Mouse (Mus musculus) kidney, embryonic 16.5 days (tissue): ENCODE results near the gene Gm2115. TPM values are rescaled to one million over a fixed set of nuclear protein-coding genes. Genes with fewer than 3 reads are reported as not detected.

Source experiments
- ATAC-seq: fragments of 200-750 bp; cut with Nextera tagmentation; 2 replicates; pipeline ENCODE4 v1.8.0; 2017; ENCODE audit warnings: moderate TSS enrichment; ENCODE audit not compliant: low FRiP score, low TSS enrichment
- H3K27ac ChIP-seq: fragments of 300-500 bp; sonication (generic); 2 replicates; pipeline ENCODE4 v1.5.1; 2014; ENCODE audit warnings: low read length
- H3K27me3 ChIP-seq: fragments of 300-500 bp; sonication (generic); 2 replicates; pipeline ENCODE4 v1.6.1; 2014; ENCODE audit warnings: low read length, control low read depth, mixed read lengths; ENCODE audit not compliant: insufficient read depth
- H3K36me3 ChIP-seq: fragments of 300-500 bp; sonication (generic); 2 replicates; pipeline ENCODE4 v1.6.1; 2014; ENCODE audit warnings: low read length, control low read depth, mixed read lengths; ENCODE audit not compliant: insufficient read depth
- H3K4me1 ChIP-seq: fragments of 300-500 bp; sonication (generic); 2 replicates; pipeline ENCODE4 v1.6.1; 2014; ENCODE audit warnings: low read length, control low read depth, mixed read lengths; ENCODE audit not compliant: insufficient read depth
- H3K4me2 ChIP-seq: fragments of 300-500 bp; sonication (generic); replicated peaks from 2 replicates; pipeline ENCODE4 v1.6.1; 2014; ENCODE audit warnings: low read depth, low read length
- H3K4me3 ChIP-seq: fragments of 300-500 bp; sonication (generic); 2 replicates; pipeline ENCODE4 v1.5.1; 2014; ENCODE audit warnings: mild to moderate bottlenecking, low read length
- H3K9ac ChIP-seq: fragments of 300-500 bp; sonication (generic); replicated peaks from 2 replicates; pipeline ENCODE4 v1.6.1; 2014; ENCODE audit warnings: low read length
- H3K9me3 ChIP-seq: fragments of 300-500 bp; sonication (generic); 2 replicates; pipeline ENCODE4 v1.6.1; 2016; ENCODE audit warnings: low read length, control low read depth
- WGBS: fragments of 180-500 bp; shearing (Covaris S2); extraction: QIAGEN DNeasy Blood & Tissue Kit; methylation state at CpG from one replicate; pipeline ENCODE4 v1.1.7; 2014; 5-methylcytosine and 5-hydroxymethylcytosine counted together
- polyA plus RNA-seq: library from polyadenylated mRNA; unstranded; fragments of >200 nt; fragmentation: Nextera tagmentation; extraction: Ambion mirVana; gene quantifications from 2 replicates; pipeline ENCODE4 v1.2.1, GENCODE M21; 2015

The Gm2115 gene
- polyA plus RNA-seq: 0.22 and 0.31 TPM in 2 replicates

DNA sequence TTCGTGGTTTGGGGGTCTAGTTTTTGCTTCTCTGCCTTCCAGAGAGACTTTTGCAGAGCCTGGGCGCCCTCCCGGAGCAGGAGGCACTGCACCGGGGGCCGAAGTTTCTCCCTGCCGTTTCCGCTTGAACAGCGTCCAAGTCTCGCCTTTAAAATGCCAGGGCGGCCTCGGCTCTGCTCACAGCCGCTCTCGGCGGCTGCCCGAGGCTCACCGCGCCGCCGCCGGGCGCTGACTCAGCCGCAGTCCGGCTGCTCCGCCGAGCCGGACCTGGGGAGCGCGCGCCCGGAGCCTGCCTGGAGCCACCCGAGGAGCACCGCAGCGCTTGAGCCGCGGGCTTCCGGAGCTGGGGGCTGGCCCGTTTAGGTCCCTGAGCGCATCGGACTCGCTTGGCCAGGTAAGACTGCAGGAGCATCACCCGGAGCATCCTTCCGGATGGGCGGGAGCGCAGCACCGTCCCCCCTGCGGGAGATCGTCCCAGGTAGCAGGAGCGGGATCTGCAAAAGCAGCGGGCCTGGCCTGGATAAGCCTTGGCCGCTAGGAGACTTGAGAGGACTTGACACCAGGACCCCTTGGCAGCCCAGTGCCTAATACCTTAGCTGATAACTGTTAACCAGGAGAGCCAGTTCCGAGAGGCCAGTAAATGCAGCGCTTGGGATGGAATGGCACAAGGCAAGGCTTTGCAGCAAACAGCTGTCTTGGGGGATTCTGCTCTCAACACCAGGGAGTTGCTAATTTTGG, at the start of gene Gm2115:
Gene Gm2115 (plus strand): TSS at position 159 of the 738 bp plus-strand sequence.
- Histone ChIP-seq H3K27ac (no peak within 1 kb of the TSS), H3K4me3 (peak within 1 kb of the TSS; percentile 48), H3K4me2 (peak within 1 kb of the TSS; percentile 73), H3K9ac (peak within 1 kb of the TSS; percentile 46), H3K27me3 (peaks cover 7% of the 10 kb centered on the region; the same call in 1 of the 2 replicates), H3K9me3 (no peaks in the 10 kb centered on the region), H3K4me1 (0 out of 2 replicates have a peak, but pooled peaks cover 7% of the 10 kb centered on the region), H3K36me3 (no peaks in the 10 kb centered on the region)
- WGBS: under 1% methylated on average over 47 of the region's 52 CpGs
- peak; percentile 96 for ATAC-seq

DNA sequence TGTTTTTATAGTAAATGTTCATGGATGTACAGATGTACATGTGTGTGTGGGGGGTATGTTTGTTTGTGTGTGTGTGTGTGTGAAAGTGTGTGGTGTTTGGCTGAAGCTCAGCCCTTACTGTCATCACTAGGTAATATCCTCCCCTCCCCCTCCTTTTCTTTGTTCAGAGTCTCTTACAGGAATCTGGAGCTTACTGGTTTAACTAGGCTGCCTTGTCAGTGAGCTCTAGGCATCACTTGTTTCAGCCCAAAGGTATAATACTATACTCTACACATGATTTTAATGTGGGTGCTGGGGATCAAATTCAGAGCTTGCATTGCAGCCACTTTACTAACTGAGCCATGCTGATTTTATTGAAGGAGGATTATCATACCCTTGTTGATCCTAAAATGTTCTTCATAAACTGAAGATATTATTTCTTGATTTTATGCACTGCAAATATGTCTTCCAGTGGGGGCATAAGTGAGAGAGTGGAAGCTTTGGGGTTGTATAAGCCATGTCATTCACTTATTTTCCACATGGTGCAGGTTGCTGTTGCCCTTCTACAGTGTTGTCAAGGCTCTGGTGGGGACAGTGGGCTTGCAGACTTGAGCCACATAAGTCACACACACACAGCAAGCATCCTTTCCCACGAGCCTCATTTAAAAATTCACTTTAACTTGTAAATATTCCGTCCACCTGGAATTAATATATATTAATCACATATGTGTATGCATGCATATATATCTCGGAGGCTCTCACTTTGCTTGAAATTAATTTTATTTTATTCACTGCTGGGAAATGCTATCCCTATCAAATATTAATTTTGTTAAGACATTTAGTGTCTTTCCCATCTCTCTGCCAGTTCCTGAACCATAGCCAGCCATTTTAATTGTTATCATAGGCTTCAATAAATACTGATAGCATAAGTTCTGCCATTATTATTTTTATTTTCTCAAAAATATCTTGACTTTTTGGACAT, 45.0 kb upstream of the Gm2115 start:
- WGBS: 78% methylated on average over 3 of the region's 3 CpGs

DNA sequence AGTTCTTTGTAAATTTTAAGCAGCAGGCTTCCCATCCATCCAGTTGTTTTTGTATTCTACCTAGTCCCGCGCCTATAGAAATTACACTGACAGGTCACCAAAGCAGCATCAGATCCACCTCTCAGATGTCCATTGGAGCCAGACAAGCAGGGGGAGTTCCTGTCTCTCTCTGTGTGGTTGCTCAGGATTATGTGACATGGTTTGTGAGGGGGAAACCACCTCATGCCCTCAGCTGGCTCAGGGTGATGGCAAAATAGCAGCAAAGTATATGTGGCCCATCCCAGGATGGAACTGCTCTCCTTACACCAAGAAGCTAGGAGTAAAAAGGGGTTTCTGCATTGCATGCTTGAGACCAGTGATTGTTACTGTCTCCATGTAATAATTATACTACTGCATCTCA, 42.3 kb upstream of the Gm2115 start:
- WGBS: 47% methylated on average over 2 of the region's 2 CpGs
- no peaks in the 10 kb centered on the region for H3K4me1 ChIP-seq
- H3K36me3 ChIP-seq: no peaks in the 10 kb centered on the region
- H3K9me3 ChIP-seq: no peaks in the 10 kb centered on the region
- no peak overlapping the region for H3K4me2 ChIP-seq
- ATAC-seq: no peak
- no peak overlapping the region for H3K27ac ChIP-seq
- no peaks in the 10 kb centered on the region for H3K27me3 ChIP-seq
- H3K9ac ChIP-seq: no peak overlapping the region
- H3K4me3 ChIP-seq: no peak overlapping the region

More for the DNA sequence above, 45.0 kb upstream of the Gm2115 start:
- Histone ChIP-seq H3K4me2 (no peak overlapping the region), H3K4me1 (no peaks in the 10 kb centered on the region), H3K27me3 (no peaks in the 10 kb centered on the region), H3K36me3 (no peaks in the 10 kb centered on the region), H3K27ac (no peak overlapping the region), H3K4me3 (no peak overlapping the region), H3K9me3 (no peaks in the 10 kb centered on the region), H3K9ac (no peak overlapping the region)
- no peak for ATAC-seq

DNA sequence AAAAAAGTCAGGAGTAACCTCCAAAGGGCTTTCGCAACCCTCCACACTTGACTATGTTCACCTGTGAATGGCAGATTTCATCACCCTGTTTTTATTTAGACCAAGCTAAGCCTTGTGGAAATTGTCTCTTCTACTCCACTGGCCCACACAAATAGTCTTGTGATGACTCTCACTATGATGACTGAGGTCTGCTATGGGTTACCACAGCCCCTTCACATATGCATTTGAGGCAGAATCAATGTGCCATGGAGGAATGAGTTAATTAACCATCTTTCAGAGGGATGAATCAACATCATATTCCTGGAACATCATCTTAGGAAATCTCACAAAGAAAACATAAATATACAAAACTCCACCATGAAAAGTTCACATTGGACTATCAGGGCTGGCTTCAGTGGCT, 25.6 kb upstream of the Gm2115 start:
- 95% methylated on average over 1 of the region's 1 CpGs for WGBS
- no peaks in the 10 kb centered on the region for H3K36me3 ChIP-seq
- no peaks in the 10 kb centered on the region for H3K9me3 ChIP-seq
- no peak overlapping the region for H3K27ac ChIP-seq
- no peak overlapping the region for H3K9ac ChIP-seq
- H3K4me2 ChIP-seq: no peak overlapping the region
- H3K27me3 ChIP-seq: no peaks in the 10 kb centered on the region
- no peak overlapping the region for H3K4me3 ChIP-seq
- ATAC-seq: no peak
- no peaks in the 10 kb centered on the region for H3K4me1 ChIP-seq

DNA sequence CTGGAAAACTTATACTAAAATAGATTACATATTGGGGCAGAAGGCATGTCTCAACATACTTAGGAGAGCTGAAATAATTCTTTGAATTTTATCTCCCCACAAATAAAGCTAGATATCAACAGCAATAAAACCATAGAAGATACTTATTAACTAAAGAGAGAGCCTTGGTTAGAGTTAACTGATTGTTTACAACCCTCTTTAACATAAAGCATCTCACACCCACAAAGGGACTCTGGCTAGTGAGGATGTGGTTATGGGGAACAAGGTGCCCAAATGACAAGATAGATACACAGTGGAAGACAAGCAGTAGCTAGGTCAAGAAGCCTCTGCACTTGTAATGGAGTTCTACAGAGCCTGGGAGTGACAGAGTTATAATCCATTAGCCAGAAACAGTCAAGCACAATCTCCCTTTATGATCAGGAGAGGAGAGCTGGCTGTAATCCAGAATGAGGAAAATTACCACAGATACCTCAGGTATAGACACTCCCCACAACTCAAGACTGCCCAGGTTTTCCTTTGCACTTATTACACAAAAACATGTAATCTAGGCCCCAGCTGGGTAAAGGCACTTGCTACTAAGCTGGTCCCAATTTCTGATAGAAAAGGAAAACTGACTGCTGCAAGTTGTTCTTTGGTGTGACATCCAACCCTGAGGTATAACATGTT, 10.1 kb upstream of the Gm2115 start:
- Histone ChIP-seq H3K9me3 (no peaks in the 10 kb centered on the region), H3K27me3 (no peaks in the 10 kb centered on the region), H3K4me2 (no peak overlapping the region), H3K36me3 (no peaks in the 10 kb centered on the region), H3K4me1 (no peaks in the 10 kb centered on the region), H3K9ac (no peak overlapping the region), H3K27ac (no peak overlapping the region), H3K4me3 (no peak overlapping the region)
- ATAC-seq: no peak

DNA sequence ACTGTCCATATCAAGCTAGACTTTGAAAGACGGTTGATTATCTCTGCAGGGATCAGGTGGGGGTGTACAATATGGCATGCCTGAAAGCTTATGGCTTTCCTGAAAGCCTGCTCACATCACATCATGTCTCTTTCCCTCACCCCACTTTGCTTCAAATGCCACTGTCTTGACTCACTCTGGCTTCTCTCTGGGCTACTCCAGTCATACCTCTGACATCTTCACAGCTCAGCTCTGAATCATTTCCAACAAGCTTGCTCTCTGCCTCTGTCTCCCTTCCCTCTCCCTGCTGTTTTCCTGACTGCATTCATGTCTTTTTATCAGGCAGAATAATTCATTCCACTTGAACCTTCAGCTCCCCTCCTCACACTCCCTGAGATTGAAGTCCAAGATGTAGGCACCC, 7.4 kb upstream of the Gm2115 start:
- ATAC-seq: no peak
- 71% methylated on average over 1 of the region's 1 CpGs for WGBS
- no peaks in the 10 kb centered on the region for H3K9me3 ChIP-seq
- H3K4me2 ChIP-seq: no peak overlapping the region
- no peaks in the 10 kb centered on the region for H3K36me3 ChIP-seq
- H3K9ac ChIP-seq: no peak overlapping the region
- H3K4me3 ChIP-seq: no peak overlapping the region
- H3K27ac ChIP-seq: no peak overlapping the region
- H3K27me3 ChIP-seq: no peaks in the 10 kb centered on the region
- no peaks in the 10 kb centered on the region for H3K4me1 ChIP-seq

DNA sequence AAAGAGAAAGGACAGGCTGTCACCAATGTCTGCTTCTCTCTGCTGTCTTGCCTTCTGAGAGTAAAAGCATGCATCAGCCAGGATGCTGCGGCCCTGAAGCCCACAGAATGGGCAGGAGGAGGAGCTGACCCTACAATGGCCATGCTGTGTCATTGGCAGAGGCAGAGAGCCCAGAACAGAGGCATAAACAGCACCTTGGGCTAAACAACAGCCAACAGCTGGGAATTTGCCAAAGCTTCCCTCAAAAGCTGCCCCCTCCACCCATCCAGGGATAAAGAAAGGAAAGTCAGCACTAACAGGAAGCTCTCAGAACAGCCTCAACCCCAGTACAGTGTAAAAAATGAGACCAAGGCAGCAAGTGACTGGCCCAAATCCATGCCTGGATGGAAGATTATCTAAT, 6.3 kb upstream of the Gm2115 start:
- Histone ChIP-seq H3K4me1 (no peaks in the 10 kb centered on the region), H3K4me2 (no peak overlapping the region), H3K9ac (no peak overlapping the region), H3K36me3 (no peaks in the 10 kb centered on the region), H3K4me3 (no peak overlapping the region), H3K27ac (no peak overlapping the region), H3K27me3 (no peaks in the 10 kb centered on the region), H3K9me3 (no peaks in the 10 kb centered on the region)
- 40% methylated on average over 1 of the region's 1 CpGs for WGBS
- ATAC-seq: no peak

DNA sequence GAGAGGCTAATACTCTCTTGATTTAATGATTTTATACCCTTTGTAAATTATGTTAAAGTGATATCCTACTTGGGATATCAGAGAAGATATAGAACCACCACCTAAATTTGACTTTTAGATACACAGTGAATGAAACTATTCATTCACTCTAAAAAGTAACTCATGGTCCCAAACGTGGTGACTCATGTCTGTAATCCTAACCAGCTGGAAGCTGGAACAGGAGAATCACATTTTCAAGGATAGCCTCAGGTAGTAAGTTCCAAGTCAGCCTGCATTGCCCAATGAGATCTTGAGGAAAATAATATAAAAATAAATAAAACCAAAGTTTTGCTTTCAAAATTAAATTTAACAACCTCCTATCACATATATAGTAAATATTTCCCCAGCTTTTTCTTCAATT, 2.6 kb upstream of the Gm2115 start:
- ATAC-seq: no peak
- peaks cover 7% of the 10 kb centered on the region; the same call in 1 of the 2 replicates for H3K27me3 ChIP-seq
- H3K4me3 ChIP-seq: no peak overlapping the region
- H3K27ac ChIP-seq: no peak overlapping the region
- 0 out of 2 replicates have a peak, but pooled peaks cover 7% of the 10 kb centered on the region for H3K4me1 ChIP-seq
- H3K9ac ChIP-seq: no peak overlapping the region
- H3K36me3 ChIP-seq: no peaks in the 10 kb centered on the region
- H3K4me2 ChIP-seq: no peak overlapping the region
- WGBS: 45% methylated on average over 1 of the region's 1 CpGs
- no peaks in the 10 kb centered on the region for H3K9me3 ChIP-seq

DNA sequence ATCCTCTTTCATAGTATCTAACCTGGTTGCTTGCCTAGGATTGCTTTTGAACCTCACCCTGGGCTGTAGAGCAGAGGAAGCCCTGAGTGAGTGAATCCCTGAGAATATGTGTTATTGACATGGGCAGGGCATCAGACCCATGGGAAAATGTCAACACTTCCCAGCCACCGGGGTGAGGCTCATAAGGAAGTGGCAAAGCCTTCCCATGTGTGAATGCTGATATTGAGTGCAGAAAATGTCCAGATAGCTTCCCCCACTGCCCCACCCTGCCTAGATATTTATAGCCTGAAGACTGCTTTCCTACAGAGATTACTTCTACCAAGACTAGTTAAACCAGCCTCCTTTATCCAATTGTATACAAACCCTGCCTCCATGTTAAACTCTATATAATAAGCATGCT, 4.0 kb downstream of the Gm2115 start:
- Histone ChIP-seq H3K4me3 (no peak overlapping the region), H3K27me3 (peaks cover 7% of the 10 kb centered on the region; the same call in 1 of the 2 replicates), H3K9ac (no peak overlapping the region), H3K36me3 (no peaks in the 10 kb centered on the region), H3K4me2 (no peak overlapping the region), H3K27ac (no peak overlapping the region), H3K4me1 (0 out of 2 replicates have a peak, but pooled peaks cover 7% of the 10 kb centered on the region), H3K9me3 (no peaks in the 10 kb centered on the region)
- ATAC-seq: no peak
- WGBS: 93% methylated on average over 1 of the region's 1 CpGs
